Mouse (Mus musculus): ENCODE results near the gene Notch2.

Gene Notch2

DNA sequence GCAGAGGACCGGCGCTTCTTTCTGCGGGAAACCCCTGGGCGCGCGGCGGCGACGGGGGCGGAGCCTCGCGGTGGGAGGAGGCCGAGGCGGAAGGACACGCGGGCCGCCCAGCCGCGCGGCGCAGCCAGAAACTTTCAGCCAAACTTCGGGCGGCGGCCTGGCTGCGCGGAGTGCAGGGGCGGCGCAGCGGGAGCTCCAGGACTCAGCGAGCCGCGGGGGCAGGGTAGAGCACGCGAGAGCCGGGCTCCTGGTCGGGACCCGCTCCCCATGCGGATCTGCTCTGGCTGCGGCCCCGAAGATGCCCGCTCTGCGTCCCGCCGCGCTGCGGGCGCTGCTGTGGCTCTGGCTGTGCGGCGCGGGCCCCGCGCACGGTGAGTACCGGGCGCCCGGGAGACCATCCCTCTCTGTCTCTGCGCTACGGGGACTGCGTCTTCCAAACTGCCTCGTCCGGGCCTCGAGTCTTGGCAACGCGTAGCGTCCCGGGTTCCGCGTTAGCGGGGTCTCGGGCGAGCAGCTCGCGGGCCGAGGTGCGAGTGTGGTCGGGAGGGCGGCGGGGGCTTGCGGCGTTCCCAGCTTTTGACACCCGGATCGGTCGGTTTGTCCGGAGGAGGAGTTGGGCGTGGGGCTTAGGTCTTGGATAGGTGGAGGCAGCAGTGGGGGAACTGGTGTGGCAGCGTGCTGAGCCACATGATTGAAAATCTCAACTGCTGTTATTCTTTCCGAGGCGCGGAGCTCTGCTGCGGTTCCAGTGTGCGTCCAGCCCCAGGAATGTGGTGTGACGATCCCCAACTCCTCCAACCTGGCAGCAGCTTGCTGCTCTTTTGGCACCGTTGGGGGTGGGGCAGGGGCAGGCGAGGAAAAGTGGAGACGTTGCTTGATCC, at the start of gene Notch2:
Notch2 (plus strand) TSS at position 127 of the 881 bp plus-strand sequence.
- DNase-seq (ENCODE audit: low spot score), result peak; percentile 94

DNA sequence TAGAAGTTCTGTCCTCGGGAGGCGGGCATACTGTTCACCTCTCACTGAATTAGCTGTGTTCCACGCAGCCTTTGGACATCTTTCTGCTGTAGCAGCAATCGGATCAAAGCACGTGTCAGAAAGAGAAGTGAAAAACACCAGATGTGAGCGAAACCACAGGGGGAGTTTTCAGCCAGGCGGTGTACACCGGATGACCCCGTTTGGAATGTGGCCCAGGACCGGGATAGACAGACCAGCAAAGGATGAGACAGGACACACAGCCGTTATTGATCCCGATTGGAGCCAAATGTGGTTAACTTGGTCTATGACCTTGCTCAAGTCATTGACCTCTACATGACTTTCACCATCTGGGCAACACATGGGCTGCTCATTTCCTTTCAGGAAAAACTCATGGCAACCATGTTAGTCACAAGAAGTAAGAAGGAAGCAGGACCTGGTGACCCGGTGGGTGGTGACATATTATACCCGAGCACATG, 48.4 kb upstream of the Notch2 start:
- DNase-seq (ENCODE audit: low spot score), result peak; percentile 51

DNA sequence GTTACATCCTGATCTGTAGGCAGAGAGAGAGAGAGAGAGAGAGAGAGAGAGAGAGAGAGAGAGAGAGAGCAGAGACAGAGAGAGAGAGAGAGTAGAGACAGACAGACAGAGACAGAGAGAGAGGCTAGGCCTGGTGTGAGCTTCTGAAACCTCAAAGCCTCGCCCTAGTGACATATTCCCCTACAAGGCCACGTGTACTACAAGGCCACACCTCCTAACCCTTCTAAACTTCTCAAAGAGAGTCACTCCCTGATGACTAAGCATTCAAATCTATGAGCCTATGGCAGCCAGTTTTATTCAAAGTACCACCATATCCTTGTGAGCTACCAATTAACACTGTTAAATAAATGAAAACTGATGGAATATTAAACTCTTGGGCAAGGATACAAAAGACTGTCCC, 45.7 kb upstream of the Notch2 start:
- no peak for DNase-seq (ENCODE audit: low spot score)

DNA sequence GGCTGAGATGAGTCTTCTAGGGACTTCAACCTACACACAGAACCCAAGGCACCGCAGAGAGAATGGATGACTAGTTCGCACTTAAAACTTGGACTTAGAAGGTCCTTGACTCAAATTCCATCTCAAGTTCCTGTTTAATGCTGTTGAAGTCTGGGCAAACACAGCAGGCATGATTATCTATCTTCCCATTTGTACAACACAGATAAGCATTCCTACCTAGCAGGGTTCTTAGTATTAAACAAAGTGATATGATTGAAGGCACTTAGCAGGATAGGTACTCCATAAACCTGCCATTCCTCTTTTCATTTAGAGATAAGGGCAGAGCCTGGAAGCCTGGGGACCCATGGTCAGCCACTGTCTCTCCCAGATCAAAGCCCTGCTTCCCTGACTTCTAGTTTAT, 45.1 kb upstream of the Notch2 start:
- DNase-seq (ENCODE audit: low spot score), result no peak

DNA sequence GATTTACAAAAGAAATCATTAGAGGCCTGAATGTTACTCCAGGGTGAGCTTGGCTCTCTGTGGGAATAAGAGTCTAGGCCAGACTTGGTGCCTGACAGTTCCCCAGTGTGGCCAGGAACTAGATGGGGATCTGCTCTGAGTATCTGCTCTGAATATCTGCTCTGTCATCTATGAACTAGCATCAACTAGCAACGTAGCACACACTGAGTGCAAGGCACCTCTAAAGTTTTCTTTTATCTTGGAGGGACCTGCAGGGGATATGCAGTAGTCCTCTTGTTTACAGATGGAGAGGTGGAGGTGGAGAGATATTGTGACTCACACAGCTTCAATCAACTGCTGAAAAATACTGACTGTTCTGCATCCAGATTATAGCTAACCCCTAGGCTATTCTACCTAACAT, 44.3 kb upstream of the Notch2 start:
- no peak for DNase-seq (ENCODE audit: low spot score)

DNA sequence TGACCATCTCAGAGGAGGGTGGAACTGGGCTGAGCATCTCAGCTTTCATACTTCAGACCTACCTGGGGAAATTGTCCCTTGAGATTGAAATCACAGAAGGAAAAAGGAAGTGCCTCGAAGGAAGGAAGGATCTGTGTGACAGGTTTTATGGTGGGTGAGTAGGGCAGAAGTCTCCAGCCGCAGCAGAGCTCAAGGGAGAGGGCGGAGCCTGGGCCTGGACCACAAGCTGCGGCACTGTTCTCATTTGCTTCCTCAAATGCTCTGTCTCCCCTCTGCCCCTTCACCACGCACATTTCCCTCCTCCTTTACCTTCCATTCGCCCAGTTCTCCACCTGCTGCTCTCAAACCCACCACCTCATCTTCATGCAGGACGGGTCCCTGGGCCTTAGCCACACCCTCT, 42.2 kb upstream of the Notch2 start:
- no peak for DNase-seq (ENCODE audit: low spot score)

DNA sequence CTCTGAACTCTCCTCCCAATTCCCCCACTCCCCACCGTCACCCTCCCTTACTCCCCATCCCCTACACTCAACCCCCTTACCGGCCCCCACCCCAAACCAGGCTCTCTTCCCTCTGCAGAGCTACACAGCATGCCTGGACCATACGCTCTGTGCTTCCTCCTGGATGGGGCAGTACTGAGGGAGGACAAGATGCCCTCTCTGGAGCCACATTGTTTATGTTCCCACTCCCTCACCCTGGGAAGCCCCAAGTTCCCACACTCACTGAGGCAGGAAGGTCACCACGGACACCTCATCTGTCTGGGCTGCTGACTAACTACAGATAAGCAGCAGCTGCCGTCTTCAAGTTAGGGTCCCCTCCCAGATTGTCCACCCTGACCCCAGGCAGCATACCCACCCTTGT, 41.1 kb upstream of the Notch2 start:
- DNase-seq (ENCODE audit: low spot score), result no peak

DNA sequence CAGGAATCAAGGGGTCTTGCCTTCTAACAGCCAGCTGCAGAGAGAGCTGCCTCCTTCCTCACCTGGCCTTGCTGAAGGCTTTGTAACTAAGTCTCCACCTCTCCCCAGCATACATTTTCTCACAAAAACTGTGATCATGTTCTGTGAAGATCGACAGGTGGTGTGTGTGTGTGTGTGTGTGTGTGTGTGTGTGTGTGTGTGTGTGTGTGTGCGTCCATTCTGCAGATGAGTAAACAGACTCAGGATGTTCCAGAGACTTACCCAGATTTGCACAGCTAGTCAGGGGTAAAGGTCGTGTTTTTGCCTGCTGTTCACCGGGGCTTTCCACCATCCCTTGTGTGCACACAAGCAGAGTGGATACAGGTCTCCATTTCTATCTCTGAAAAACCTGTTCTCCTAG, 40.6 kb upstream of the Notch2 start:
- no peak for DNase-seq (ENCODE audit: low spot score)

DNA sequence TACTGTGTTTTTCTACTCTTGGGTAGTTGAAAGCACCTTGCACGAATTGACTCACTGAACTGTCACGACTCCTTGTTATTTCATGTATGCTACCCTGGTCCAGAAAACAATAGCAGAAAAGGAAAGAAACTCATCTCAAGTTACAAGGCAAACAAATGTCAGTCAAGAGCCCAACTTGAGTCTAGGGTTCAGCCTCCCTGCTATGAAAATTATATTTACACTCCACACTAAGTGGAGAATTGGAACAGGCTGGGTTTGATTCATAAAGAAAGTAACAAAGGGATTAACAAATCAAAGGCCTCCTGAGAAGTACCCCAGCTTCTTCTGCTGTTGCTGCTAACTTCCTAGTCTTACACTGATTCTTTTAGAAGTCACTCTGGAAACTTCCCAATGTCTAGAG, 40.0 kb upstream of the Notch2 start:
- DNase-seq (ENCODE audit: low spot score), result no peak

DNA sequence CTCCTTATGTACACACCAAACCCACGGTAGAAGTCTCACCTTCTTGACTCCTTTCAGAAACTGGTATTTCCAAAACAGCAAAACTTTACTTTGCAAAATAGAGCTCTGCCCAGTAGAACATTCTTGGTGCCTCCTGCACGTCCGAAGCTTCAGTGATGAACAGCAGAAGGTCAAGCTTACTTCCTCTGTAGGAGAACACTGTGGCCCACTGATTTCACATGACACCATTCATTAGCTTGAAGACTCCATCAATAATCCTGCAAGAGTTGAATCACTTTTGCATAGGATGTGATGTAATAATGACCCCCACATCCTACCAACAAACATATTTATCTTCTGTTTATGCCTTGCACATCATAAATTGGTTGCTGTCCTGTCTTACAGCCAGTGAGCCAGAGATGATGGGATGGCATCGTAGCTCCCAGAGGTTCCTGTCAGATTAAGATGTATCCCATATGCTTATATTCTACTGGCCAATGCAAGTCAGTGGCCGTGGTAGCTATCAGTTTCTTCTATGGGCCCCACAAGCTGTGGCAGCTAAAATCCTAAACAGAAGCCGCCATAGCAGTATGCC, 39.0 kb upstream of the Notch2 start:
- no peak for DNase-seq (ENCODE audit: low spot score)

DNA sequence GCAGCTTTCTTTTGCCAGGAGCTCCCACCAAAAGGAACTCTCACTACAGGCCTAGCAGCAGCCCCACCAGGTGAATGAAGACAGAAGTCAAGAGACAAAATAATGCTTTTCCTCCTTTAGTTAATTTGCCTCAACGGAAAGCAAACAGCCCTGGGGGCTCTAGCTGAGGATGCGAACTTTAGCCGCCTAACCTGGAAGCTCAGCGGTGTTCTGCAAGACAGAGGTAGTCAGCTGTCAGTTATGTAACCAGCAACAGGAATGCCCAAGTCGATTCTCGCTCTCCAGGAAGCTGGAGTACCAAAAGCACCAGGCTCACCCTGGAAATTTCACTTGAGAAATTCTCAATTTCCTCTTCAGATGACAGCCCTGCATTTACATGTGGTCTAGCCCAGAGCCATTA, 36.6 kb upstream of the Notch2 start:
- DNase-seq (ENCODE audit: low spot score), result no peak

DNA sequence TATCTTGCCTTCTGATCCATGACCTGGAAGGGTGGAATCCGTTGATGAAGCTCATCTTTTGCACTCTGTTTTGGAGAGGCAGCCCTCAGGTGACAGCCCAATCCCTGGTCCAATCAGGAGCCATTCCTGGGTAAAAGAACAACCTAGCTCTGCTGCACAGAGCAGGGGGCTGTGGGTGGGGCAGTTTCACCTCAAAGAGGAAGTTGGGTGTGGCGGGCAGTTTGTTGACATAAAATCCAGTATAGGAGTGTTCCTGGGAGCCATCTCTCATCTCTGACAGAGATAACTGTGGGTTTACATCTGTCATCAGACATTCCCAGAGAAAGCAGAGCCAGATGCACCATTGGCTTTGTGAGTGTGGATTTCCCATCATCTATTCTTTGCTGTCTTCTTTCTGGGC, 34.6 kb upstream of the Notch2 start:
- no peak for DNase-seq (ENCODE audit: low spot score)

DNA sequence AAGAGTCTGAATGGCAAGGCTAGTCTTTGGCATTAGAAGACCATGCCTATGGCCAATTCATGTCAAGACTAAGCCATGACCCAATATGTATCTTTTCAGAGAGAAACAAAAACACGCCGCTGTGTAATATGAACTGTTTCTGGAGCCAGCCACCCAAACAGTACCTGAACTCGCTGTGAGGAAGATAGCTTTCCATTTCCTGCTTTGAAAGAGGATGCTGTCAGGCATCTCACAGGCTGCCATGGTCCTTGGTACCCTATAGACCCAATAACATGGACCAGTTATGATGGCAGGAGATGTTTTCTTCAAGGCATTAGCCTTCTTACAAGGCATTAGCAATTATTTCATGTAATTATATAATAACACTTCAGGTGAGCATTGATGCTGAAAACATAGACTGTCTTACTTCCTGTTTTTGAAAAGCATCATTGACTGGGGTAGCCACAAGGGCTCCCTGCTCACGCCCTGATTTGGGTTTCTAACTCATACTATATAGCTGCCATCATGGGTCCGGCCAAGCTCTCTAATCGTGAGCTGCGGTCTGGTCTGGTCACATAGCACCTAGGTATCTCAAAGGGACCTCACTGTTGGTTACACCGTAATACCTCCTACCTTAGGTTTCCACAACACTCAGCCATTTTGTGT, 32.5 kb upstream of the Notch2 start:
- DNase-seq (ENCODE audit: low spot score), result no peak

DNA sequence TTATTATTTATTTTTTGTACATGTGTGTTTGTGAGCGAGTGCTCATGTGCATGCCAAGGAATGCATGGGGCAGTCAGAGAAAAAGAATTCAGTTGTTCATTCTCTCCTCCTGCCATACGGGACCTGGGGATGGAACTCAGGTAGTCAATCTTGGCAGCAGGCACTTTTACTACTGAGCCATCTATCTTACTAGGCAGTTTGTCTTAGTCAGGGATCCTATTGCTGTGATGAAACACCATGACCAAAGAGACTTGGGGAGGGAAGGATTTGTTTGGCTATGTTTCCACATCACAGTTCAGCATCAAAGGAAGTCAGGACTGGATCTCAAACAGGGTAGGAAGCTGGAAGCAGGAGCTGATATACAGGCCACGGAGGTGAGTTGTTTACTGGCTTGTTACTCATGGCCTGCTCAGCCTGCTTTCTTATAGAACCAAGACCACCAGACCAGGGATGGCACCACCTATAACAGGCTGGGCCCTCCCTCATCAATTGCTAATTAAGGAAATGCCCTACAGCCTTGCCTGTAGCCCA, 31.9 kb upstream of the Notch2 start:
- DNase-seq (ENCODE audit: low spot score), result no peak

DNA sequence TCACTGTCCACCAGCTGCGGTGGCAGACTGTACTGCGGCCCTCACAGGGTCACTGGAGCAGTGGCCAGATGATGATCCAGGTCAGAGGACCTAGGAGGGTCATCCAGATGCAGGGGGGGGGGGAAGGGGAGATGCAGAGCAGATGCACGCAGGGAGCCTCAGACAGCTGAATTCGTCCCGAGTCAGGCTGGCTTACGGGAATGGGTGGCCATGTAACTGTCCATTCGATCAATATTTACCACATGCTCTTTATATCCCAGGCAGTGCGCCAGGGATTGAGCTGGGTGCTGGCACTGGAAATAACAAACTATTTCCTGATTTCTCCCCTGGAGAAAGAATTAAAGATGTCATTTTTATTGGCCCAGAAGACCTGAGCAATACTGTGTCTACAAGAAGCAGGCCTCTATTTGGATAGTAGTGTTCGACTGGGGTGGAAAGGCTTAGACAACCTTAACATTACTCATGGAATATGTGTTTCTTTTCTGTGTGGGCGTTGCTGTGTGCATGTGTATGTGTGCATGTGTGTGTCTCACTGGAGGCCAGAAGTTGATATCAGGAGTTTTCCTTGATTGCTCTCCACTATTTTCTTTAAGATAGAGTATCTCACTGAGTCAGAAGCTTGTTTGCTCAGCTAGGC, 28.3 kb upstream of the Notch2 start:
- no peak for DNase-seq (ENCODE audit: low spot score)

DNA sequence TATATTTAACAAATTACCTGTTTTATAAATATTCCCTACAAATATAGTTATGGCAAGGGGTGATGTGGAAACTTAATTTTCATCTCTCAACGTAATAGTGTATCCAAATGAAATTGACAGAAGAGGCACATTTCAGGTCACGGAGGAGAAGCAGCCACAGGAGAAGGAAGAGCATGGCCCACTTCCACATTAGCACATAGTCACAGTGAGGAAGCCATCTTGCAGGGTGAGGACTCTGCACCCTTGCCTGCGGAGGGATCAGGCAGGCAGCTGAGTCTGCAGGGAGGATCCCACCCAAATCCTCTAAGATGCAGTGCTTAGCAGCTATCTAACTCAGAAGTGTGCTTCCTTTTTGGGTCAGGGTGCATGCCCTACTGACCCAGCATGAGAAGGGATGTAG, 27.6 kb upstream of the Notch2 start:
- DNase-seq (ENCODE audit: low spot score), result no peak

DNA sequence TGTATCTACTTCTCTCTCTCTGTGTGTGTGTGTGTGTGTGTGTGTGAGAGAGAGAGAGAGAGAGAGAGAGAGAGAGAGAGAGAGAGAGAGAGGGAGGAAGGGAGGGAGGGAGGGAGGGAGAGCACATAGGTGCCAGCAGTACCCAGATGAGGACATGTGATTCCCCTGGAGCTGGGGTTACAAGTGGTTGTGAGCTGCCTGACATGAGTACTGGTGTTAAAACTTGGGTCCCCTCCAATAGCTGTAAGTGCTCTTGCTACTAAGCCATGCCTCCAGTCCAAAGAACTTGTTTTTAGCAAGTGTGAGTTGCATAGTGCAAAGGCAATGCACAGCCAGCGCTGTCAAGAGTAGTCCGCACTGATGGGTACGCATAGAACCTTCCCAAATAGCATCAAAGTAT, 26.2 kb upstream of the Notch2 start:
- no peak for DNase-seq (ENCODE audit: low spot score)

DNA sequence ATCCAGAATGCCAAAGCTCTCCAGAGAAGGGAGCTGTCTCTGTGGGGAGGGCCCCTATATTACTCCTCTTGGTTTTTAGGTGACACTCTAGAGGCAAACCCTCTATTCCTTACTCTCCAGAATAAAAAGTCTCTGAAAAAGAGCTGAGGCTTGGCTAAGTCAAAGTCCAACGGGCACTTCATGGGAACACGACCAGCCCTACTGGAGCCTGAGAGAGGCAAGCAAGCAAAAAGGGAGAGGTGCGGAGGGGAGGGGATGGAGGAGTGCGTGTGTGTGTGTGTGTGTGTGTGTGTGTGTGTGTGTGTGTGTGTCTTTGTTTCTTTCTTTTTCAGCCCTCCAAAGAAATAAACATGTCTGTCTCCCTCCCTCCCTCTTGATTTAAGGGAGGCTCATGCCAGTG, 24.6 kb upstream of the Notch2 start:
- DNase-seq (ENCODE audit: low spot score), result no peak

DNA sequence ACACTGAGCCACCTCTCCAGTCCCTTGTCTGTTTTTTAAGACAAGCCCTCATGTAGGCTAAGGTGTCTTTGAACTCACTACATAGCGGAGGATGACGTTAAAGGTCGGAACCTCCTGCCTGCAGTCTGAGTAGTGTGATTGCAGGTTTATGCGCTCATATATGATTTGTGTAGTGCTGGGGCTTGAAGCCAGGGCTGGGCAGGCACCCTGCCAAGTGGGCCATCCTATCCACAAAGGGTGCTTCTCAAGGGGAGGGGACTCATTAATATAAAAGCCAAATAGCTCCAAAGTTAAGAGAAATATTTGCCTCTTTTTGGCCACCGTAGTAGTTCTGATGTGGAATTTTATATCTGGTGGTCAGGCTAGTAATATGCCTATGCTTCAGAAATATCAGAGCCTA, 22.8 kb upstream of the Notch2 start:
- no peak for DNase-seq (ENCODE audit: low spot score)

DNA sequence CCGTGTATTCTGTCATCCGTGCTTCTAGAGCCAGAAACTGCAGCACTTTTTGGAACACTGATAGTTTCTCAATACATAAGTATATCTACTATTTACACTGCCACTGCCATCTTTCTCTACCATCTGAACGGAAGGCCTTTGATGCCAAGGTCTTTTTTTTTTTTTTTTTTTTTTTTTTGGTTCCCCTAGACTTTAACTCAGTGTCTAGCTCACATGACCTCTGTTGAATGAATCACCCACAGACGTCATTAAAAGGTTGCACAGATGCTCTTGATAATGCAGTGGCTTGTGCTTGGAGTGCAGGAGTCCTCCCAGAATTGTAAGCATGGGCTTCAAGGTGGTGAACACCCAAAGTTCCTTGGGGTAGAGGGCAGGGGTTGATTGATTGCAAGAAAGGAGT, 21.0 kb upstream of the Notch2 start:
- no peak for DNase-seq (ENCODE audit: low spot score)

DNA sequence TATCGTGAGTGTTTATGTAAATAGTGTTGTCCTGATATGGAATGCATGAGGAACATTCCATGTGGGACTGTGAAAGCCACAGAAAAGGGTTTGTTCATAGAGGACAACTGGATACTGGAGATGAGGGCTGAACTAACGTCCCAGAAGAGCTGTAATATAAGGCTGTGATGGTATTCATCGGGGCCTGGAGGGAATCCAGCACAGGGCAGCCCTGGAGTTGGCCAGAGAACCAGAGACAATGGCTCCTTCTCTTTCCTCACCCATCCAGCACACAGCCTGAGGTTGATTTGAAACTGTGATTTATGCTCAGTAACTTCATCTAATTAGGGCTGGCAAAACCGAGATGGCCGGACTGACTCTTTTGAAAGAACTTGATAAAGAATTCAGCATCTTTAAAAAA, 20.1 kb upstream of the Notch2 start:
- no peak for DNase-seq (ENCODE audit: low spot score)

DNA sequence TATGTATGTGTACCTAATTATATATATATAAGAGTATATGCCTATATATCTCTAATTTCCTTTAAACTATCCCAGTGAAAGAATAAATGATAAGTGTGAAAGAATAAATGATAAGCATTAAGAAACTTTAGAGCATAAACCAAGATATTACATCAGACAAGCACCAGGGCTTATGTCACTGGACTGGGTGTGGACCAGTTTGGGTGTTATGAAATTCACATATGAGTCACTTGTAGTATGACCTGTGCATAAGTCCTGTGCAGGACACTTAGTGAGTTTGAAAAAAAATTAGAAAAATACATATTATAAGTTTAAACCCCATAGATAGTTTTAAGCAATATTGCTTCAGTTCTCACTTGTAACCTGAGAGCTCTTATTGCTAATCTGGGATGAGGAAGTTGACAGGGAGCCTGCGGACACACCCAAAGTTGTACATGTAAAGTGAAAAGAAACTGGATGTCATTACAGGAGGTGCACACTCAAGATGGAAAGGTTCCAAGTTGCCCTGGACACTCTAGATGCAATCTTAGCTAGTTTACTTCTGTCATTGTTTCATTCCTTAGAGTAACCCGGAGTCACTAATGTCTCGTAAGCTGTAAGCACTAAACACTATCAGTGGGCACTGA, 19.3 kb upstream of the Notch2 start:
- no peak for DNase-seq (ENCODE audit: low spot score)

All from ovary, postnatal 14 days (tissue).